Mouse (Mus musculus): Measurements from ENCODE around the gene Man1a. TPM values are rescaled to one million over a fixed set of nuclear protein-coding genes. Genes with fewer than 3 reads are reported as not detected.
A peak's percentile ranks its signal among the peaks of the same experiment; 100 is the strongest.

The Man1a gene
- polyA plus RNA-seq, 1 experiment from 2014 or later: 5.8 TPM

DNA sequence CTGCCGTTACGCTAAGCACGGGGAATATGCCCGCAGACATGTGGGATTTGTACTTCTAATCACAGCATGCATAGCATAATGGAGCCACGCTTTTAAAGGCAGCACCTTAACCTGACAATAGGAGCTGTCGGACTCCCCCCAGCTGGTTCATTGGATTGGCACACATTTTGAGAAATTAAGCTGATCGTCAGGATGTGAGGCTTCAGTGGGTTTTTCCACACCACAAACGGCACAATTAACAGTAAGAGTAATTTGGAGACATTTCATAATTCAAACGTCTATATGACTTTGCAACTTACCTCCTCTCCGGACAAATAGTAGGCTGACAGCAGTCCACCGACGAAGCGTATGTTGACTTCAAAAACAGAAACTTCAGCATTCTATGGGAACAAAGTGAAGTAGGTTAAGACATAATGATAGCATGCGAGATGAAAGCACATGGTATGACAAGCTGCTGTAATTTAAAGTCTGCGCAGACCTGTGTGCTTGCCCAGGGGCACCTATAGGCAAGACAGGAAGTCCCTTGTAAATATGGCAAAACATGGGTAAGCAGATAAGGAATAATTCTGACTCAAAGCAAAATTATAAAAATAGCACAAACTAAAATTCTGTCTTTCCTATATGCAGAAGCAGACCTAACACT is 62.2 kb downstream of the Man1a start:
- Histone ChIP-seq H3K4me2 (ENCODE audit: low read length) (no peak overlapping the region), H3K27me3 (ENCODE audit: control insufficient read depth, insufficient read depth, low read length) (no peaks in the 10 kb centered on the region), H3K9me3 (ENCODE audit: control insufficient read depth, low read length) (no peaks in the 10 kb centered on the region), H3K27ac (replicated peaks; ENCODE audit: low read depth, low read length) (no peak overlapping the region), H3K4me1 (ENCODE audit: control insufficient read depth, insufficient read depth, low read length) (0 out of 2 replicates have a peak, but pooled peaks cover 4% of the 10 kb centered on the region), H3K9ac (replicated peaks; ENCODE audit: low read length) (no peak overlapping the region), H3K36me3 (ENCODE audit: control insufficient read depth, insufficient read depth, low read length) (no peaks in the 10 kb centered on the region), H3K4me3 (replicated peaks; ENCODE audit: low read depth, low read length) (no peak overlapping the region)
- 62% methylated on average over 15 of the region's 15 CpGs for WGBS
- no peak for ATAC-seq (ENCODE audit: low FRiP score, low TSS enrichment)
- peak; percentile 23 for DNase-seq

DNA sequence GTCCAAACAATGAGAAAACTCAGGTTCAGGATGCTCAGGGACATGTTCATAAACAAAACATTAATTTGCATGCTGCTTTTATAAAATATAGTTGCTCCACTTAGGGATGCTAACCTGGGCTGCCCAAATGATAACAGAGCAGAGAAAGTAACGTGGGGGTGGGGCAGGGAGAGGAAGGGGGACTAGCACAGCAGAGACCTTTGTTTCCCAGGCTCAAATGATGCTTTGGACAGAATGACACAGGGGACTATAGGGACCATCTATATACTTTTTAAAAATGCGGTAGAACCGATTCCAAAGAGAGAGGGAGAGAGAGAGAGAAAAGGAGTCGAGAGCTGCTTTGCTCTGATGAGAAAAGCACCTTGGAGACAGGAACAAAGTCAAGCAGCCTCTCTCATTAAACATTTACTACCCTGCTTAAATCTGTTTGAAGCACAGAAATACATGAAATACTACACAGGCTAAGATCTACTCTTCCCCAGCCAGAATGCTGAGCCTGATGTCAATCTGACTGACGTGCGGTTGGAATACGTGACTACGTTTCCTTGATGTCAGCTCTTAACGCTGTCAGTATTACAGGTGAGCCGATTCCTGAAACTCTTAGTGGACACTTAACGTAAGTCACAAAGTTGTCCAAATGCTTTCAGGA is 63.1 kb downstream of the Man1a start:
- peak overlapping the region; percentile 6 for H3K27ac ChIP-seq (replicated peaks; ENCODE audit: low read depth, low read length)
- WGBS: 59% methylated on average over 11 of the region's 11 CpGs
- ATAC-seq (ENCODE audit: low FRiP score, low TSS enrichment): peak; percentile 51; the same call in 1 of the 2 replicates

DNA sequence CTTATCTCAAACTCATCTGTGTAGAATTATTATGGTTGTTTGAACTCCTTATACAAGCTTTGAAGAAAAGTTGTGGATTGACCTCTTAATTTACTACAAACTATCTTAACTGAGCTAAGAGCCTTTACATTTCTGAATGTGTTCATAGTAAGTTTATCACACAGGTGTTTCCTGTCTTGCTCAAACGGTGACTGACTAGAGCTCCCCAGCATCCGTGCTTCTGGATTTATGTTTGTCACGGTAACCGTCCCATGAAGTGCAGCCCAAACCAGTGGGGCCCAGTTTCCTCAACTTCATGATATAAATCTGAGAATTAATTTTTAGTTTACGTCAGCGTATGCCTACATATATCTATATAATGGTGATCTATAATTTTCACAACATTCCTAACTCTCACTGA is 67.3 kb downstream of the Man1a start:
- H3K27ac ChIP-seq (replicated peaks; ENCODE audit: low read depth, low read length): no peak overlapping the region
- H3K9me3 ChIP-seq (ENCODE audit: control insufficient read depth, low read length): no peaks in the 10 kb centered on the region
- 94% methylated on average over 6 of the region's 6 CpGs for WGBS
- H3K27me3 ChIP-seq (ENCODE audit: control insufficient read depth, insufficient read depth, low read length): no peaks in the 10 kb centered on the region
- ATAC-seq (ENCODE audit: low FRiP score, low TSS enrichment) (no peak), DNase-seq (no peak)
- no peaks in the 10 kb centered on the region for H3K4me1 ChIP-seq (ENCODE audit: control insufficient read depth, insufficient read depth, low read length)
- H3K36me3 ChIP-seq (ENCODE audit: control insufficient read depth, insufficient read depth, low read length): no peaks in the 10 kb centered on the region
- H3K9ac ChIP-seq (replicated peaks; ENCODE audit: low read length): no peak overlapping the region
- H3K4me2 ChIP-seq (ENCODE audit: low read length): no peak overlapping the region
- no peak overlapping the region for H3K4me3 ChIP-seq (replicated peaks; ENCODE audit: low read depth, low read length)

More for the DNA sequence above, 63.1 kb downstream of the Man1a start:
- H3K9ac ChIP-seq (replicated peaks; ENCODE audit: low read length): no peak overlapping the region
- H3K4me3 ChIP-seq (replicated peaks; ENCODE audit: low read depth, low read length): no peak overlapping the region
- no peaks in the 10 kb centered on the region for H3K9me3 ChIP-seq (ENCODE audit: control insufficient read depth, low read length)
- H3K27me3 ChIP-seq (ENCODE audit: control insufficient read depth, insufficient read depth, low read length): no peaks in the 10 kb centered on the region
- H3K4me2 ChIP-seq (ENCODE audit: low read length): peak overlapping the region; percentile 6; the same call in 1 of the 2 replicates
- peak; percentile 61 for DNase-seq
- no peaks in the 10 kb centered on the region for H3K36me3 ChIP-seq (ENCODE audit: control insufficient read depth, insufficient read depth, low read length)
- H3K4me1 ChIP-seq (ENCODE audit: control insufficient read depth, insufficient read depth, low read length): 0 out of 2 replicates have a peak, but pooled peaks cover 4% of the 10 kb centered on the region

DNA sequence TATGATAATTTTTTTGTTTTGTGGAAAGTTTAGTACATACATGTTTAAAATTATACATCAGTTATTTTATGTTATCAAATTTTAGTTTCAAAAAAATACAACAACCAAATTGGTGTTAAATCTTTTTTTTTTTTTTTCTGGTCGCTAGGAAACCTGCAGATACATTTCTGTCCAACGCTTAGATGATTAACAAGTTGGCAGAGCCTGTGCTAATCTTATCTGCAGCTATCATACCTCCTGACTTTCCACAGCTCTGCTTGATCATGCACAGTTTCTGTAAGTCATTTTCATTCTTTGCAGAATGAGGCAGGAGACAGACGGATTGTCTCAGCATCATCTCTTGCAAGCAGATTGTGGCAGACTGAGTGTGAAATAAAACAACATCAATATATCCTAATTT is 69.5 kb downstream of the Man1a start:
- H3K9me3 ChIP-seq (ENCODE audit: control insufficient read depth, low read length): no peaks in the 10 kb centered on the region
- no peak for ATAC-seq (ENCODE audit: low FRiP score, low TSS enrichment)
- WGBS: 74% methylated on average over 3 of the region's 3 CpGs

DNA sequence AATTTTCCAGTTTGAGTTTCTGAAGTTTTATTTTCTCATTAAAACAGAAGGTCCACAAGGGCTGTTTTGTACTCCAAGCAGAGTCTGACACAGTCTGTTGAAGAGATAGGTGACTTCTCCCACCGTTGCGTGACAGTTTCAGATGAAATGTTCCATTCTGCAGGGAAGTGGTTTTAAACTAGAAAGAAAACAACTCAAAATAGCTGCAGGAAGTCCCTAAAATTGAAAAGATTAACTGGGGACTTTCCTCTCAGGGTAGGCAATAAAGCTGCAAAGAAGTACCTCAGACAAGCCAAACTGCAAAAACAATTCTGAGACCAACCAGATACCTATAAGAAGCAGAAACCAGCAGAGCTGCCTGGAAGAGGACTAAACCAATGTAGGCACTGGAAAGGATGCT is 70.6 kb downstream of the Man1a start:
- no peak overlapping the region for H3K4me2 ChIP-seq (ENCODE audit: low read length)
- no peaks in the 10 kb centered on the region for H3K36me3 ChIP-seq (ENCODE audit: control insufficient read depth, insufficient read depth, low read length)
- no peak overlapping the region for H3K9ac ChIP-seq (replicated peaks; ENCODE audit: low read length)
- H3K27me3 ChIP-seq (ENCODE audit: control insufficient read depth, insufficient read depth, low read length): no peaks in the 10 kb centered on the region
- DNase-seq (no peak), ATAC-seq (ENCODE audit: low FRiP score, low TSS enrichment) (no peak)
- H3K4me1 ChIP-seq (ENCODE audit: control insufficient read depth, insufficient read depth, low read length): no peaks in the 10 kb centered on the region
- H3K4me3 ChIP-seq (replicated peaks; ENCODE audit: low read depth, low read length): no peak overlapping the region
- H3K27ac ChIP-seq (replicated peaks; ENCODE audit: low read depth, low read length): no peak overlapping the region
- H3K9me3 ChIP-seq (ENCODE audit: control insufficient read depth, low read length): no peaks in the 10 kb centered on the region
- 96% methylated on average over 2 of the region's 2 CpGs for WGBS

More for the DNA sequence above, 69.5 kb downstream of the Man1a start:
- no peaks in the 10 kb centered on the region for H3K4me1 ChIP-seq (ENCODE audit: control insufficient read depth, insufficient read depth, low read length)
- H3K4me2 ChIP-seq (ENCODE audit: low read length): no peak overlapping the region
- DNase-seq: no peak
- no peaks in the 10 kb centered on the region for H3K27me3 ChIP-seq (ENCODE audit: control insufficient read depth, insufficient read depth, low read length)
- H3K36me3 ChIP-seq (ENCODE audit: control insufficient read depth, insufficient read depth, low read length): no peaks in the 10 kb centered on the region
- no peak overlapping the region for H3K9ac ChIP-seq (replicated peaks; ENCODE audit: low read length)
- H3K27ac ChIP-seq (replicated peaks; ENCODE audit: low read depth, low read length): no peak overlapping the region
- no peak overlapping the region for H3K4me3 ChIP-seq (replicated peaks; ENCODE audit: low read depth, low read length)

DNA sequence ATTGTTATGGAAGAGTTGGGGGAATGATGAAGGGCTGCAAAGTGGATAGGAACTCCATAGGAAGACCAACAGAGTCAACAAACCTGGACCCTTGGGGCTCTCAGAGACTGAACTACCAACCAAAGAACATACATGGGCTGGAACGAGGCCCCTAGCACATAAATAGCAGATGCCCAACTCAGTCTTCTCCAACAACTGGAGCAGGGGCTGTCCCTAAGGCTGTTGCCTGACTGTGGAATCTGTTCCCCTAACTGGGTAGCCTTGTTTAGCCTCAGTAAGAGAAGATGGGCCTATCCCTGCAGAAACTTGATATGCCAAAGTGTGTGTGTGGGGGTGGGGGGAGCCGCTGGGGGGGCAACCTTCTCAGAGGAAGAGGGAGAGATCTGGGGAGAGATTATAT is 73.5 kb downstream of the Man1a start:
- H3K36me3 ChIP-seq (ENCODE audit: control insufficient read depth, insufficient read depth, low read length): no peaks in the 10 kb centered on the region
- H3K9ac ChIP-seq (replicated peaks; ENCODE audit: low read length): no peak overlapping the region
- 95% methylated on average over 2 of the region's 2 CpGs for WGBS
- no peak overlapping the region for H3K4me2 ChIP-seq (ENCODE audit: low read length)
- H3K9me3 ChIP-seq (ENCODE audit: control insufficient read depth, low read length): no peaks in the 10 kb centered on the region
- no peak for ATAC-seq (ENCODE audit: low FRiP score, low TSS enrichment)
- DNase-seq: no peak
- no peaks in the 10 kb centered on the region for H3K4me1 ChIP-seq (ENCODE audit: control insufficient read depth, insufficient read depth, low read length)
- no peak overlapping the region for H3K27ac ChIP-seq (replicated peaks; ENCODE audit: low read depth, low read length)
- H3K27me3 ChIP-seq (ENCODE audit: control insufficient read depth, insufficient read depth, low read length): no peaks in the 10 kb centered on the region
- H3K4me3 ChIP-seq (replicated peaks; ENCODE audit: low read depth, low read length): no peak overlapping the region

DNA sequence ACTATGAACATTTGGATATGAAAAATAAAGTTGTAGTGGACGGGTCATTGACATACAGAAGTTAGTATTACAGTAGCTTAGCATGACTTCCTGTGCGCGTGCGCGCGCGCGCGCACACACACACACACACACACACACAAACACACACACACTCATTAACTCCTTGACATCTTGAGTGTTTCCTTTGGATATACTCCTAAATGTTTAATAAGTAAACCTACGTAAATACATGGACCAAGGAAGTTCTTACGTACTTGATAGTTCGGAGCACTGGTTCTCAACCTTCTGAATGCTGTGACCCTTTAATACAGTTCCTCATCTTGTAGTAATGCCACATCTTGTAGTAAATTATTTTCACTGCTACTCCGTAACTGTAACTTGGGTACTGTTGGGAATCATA is 79.1 kb downstream of the Man1a start:
- no peak overlapping the region for H3K4me3 ChIP-seq (replicated peaks; ENCODE audit: low read depth, low read length)
- DNase-seq: no peak
- no peak overlapping the region for H3K9ac ChIP-seq (replicated peaks; ENCODE audit: low read length)
- WGBS: 95% methylated on average over 13 of the region's 13 CpGs
- H3K4me1 ChIP-seq (ENCODE audit: control insufficient read depth, insufficient read depth, low read length): no peaks in the 10 kb centered on the region
- no peaks in the 10 kb centered on the region for H3K36me3 ChIP-seq (ENCODE audit: control insufficient read depth, insufficient read depth, low read length)
- no peaks in the 10 kb centered on the region for H3K9me3 ChIP-seq (ENCODE audit: control insufficient read depth, low read length)
- no peak overlapping the region for H3K27ac ChIP-seq (replicated peaks; ENCODE audit: low read depth, low read length)
- no peaks in the 10 kb centered on the region for H3K27me3 ChIP-seq (ENCODE audit: control insufficient read depth, insufficient read depth, low read length)
- no peak overlapping the region for H3K4me2 ChIP-seq (ENCODE audit: low read length)
- no peak for ATAC-seq (ENCODE audit: low FRiP score, low TSS enrichment)

DNA sequence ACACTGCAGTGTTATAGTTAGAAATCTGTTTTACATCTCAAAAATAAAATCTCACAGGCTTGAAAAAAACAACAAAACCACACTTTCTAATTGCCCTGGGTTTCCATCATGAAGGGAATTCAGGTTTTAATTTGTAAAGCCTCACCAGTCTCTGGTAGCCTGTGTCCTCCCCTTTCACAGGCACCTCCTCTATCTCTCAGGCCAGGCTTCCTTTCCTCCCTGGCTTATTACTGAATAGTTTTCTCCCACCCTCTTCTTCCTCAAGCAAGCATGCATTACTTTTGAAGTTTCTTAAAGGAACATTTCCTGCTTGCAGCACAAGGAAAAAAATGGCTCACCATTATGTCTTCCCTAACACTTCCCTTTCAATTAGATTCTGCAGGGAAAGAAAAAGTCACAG is 80.2 kb downstream of the Man1a start:
- no peaks in the 10 kb centered on the region for H3K36me3 ChIP-seq (ENCODE audit: control insufficient read depth, insufficient read depth, low read length)
- H3K27ac ChIP-seq (replicated peaks; ENCODE audit: low read depth, low read length): no peak overlapping the region
- H3K4me2 ChIP-seq (ENCODE audit: low read length): no peak overlapping the region
- H3K4me3 ChIP-seq (replicated peaks; ENCODE audit: low read depth, low read length): no peak overlapping the region
- ATAC-seq (ENCODE audit: low FRiP score, low TSS enrichment): no peak
- no peaks in the 10 kb centered on the region for H3K9me3 ChIP-seq (ENCODE audit: control insufficient read depth, low read length)
- no peaks in the 10 kb centered on the region for H3K4me1 ChIP-seq (ENCODE audit: control insufficient read depth, insufficient read depth, low read length)
- H3K27me3 ChIP-seq (ENCODE audit: control insufficient read depth, insufficient read depth, low read length): no peaks in the 10 kb centered on the region
- DNase-seq: no peak
- H3K9ac ChIP-seq (replicated peaks; ENCODE audit: low read length): no peak overlapping the region

DNA sequence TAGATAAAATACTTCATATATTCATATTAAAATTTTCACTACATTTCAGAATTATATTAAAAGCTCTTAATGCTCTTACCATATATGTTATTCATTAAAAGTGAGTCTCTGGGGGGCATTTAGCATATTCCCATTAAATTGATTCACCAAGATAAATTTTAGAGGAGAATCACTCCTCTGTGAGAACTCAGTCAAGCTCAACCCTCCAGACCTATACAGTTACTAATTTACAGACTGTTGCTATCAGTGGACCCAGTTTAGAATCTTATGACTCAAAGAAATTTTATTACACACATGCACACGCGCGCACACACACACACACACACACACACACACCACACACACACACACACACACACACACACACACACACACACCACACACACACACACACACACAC is 81.8 kb downstream of the Man1a start:
- no peaks in the 10 kb centered on the region for H3K9me3 ChIP-seq (ENCODE audit: control insufficient read depth, low read length)
- no peak overlapping the region for H3K4me2 ChIP-seq (ENCODE audit: low read length)
- ATAC-seq (ENCODE audit: low FRiP score, low TSS enrichment) (no peak), DNase-seq (no peak)
- H3K36me3 ChIP-seq (ENCODE audit: control insufficient read depth, insufficient read depth, low read length): no peaks in the 10 kb centered on the region
- H3K27me3 ChIP-seq (ENCODE audit: control insufficient read depth, insufficient read depth, low read length): no peaks in the 10 kb centered on the region
- WGBS: 100% methylated on average over 3 of the region's 3 CpGs
- H3K27ac ChIP-seq (replicated peaks; ENCODE audit: low read depth, low read length): no peak overlapping the region
- H3K9ac ChIP-seq (replicated peaks; ENCODE audit: low read length): no peak overlapping the region
- no peaks in the 10 kb centered on the region for H3K4me1 ChIP-seq (ENCODE audit: control insufficient read depth, insufficient read depth, low read length)
- H3K4me3 ChIP-seq (replicated peaks; ENCODE audit: low read depth, low read length): no peak overlapping the region

Measured in midbrain, embryonic 14.5 days (tissue).